Mouse (Mus musculus) megakaryocyte, adult 5-6 weeks (primary cell): ENCODE data around the gene Atp6v0e. TPM values are rescaled to one million over a fixed set of nuclear protein-coding genes. Genes with fewer than 3 reads are reported as not detected.

Source experiments
- ATAC-seq: 2 replicates; pipeline ENCODE4 v1.8.0; 2016; ENCODE audit warnings: mild to moderate bottlenecking, inconsistent platforms; ENCODE audit not compliant: poor library complexity, severe bottlenecking
- total RNA-seq, 2 experiments: library from RNA; stranded (forward) in 1 of 2; stranded (reverse) in 1 of 2; fragments of 153-499, 151-499 nt in 1 of 2; fragments of 221-1000, 200-1000 nt in 1 of 2; gene quantifications; 2 replicates each; pipeline versions ENCODE4 v1.2.3 to v1.2.4; 2015 to 2017

Atp6v0e gene
- total RNA-seq, 2 experiments from 2014 or later: 336 to 571 TPM

DNA sequence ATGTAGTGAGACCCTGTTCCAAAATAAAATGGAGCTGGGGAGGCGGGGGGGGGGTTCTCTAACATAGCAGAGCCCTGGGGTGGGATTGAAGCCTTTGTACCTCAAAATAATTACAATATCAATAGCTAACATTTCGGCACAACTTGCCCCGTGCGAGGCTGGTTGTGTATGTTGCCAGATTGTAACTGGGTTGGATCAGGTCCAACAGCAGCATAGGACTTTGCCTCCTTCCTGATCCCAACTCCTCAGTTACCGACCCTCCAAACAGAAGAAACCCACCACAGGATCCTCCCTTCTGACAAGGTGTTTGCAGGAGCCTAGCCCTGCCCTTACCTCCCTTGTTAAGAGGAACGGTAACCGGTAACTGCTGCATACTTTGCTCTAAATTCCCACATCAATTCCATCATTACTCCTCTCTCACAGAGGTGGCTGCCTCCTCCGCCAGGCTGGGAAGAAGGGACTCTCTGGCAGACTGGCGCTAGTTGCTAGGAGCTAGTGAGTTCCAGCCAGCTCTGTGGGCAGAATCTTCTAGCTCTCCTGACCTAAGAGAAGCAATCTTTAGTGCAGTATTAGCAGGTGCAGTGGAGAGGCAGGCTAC is 46.1 kb downstream of the Atp6v0e start:
- no peak for ATAC-seq

DNA sequence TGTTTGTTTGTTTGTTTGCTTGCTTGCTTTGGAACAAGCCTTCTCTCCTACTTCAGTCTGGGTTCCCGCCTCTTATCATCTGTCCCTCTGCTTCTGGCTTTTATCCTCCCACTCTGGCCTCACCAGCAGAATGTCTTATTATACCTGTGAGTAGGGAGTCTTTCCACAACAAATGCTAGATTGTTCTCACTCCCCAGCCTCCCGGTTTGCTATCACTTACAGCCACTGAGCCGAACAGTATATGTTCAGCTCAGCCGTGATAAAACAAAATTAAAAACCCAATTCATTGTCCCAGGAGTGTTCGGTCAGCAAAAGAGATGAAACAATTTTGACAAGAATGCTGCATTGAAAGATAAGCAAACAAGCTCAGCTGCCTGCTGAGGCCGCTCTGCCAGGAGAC is 47.0 kb downstream of the Atp6v0e start:
- no peak for ATAC-seq

DNA sequence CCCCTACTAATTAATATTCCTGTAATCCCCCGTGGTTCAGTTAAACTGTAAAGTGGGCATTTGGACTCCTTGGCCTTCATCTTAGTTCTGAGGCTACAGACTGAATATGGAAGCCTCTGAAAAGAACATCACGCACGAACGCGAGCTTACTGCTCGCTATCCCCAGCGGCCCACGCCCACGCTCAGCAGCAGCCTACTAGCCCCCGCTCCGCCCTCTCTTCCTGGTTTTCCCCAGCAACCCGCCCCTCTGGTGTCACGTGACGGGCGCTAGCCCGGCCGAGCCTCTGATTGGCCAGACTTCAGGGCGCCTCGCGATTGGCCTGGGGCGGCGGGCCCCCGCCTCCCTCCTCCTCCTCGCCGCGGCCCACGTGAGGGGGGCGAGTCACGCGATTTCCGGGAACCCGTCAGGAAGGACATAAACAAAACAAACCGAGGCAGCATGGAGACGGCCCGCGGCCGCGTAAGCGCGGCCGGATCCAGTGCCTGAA is 52.3 kb downstream of the Atp6v0e start, which contains the start of gene Crebrf:
Crebrf (plus strand) TSS at position 380 of the 488 bp plus-strand sequence.
- peak; percentile 84 for ATAC-seq

DNA sequence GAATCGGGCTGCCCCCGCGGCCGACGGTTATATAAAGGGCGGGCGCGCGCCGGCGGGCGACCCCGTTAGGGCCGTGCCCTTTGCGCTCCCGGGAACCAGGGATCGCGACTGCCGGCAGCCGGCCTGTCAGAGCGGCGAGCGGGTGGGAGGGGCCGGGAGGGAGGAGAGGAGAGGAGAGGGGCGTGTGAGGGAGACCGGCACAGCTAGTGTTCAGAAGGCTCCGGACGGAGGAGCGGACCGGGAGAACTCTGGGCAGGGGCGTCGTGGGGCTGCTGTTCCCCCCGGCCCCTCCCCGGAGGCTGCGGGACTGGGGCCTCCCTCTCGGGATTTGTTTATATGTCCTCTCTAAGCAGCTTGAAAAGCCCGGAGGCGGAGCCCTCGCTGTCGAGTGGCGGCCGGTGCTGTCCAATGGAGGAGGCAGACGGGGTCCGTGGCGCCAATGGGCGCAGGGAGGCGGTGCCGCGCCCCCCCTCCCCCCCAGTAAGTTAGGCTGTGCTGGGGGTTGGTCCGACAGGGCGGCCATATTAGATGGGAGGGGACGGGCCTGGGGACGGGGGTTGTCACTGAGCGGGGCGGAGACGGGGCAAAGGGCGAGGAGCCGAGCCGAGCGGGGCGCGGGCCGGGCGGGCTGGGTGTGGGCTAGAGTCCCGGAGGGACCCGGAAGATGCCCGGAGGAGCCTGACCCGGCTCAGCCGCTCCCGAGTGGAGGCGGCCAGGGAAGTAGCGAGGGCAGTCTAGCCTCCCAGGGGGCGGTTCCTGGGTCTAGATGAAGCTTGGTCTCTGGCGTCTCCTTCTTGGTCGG is 53.1 kb downstream of the Atp6v0e start:
- peak; percentile 89 for ATAC-seq

DNA sequence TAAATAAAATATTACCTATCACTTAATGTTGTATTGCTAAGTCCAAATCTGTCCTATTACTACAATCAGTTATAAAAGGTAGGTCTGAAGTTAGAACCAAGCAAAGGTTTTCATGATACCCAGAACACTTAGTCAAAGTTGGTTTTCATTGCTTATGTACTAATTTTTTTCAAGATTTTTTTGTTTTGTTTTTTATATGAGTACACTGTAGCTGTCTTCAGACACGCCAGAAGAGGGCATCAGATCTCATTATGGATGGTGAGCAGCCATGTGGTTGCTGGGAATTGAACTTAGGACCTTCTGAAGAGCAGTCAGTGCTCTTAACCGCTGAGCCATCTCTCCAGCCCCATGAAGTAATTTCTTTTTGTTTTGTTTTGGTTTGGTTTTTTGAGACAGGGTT is 54.8 kb downstream of the Atp6v0e start:
- ATAC-seq: no peak

DNA sequence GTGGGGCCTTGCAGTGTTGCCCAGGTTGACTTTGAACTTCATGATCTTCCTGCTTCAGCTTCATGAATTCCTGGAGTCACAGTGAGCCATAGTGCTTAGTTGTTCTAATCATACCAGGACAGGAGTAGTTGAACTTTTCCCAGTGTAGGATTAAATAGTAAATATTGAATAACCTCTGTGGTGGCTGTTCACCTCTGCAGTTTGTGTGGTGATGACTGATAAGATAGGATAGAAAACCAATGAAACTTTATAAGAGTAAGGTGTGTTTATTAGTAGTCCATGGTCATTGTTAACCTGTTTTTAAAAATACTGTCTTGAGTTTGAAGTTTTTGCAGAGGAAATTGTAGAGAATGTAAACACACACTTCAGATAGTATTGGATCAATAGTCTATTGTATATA is 56.4 kb downstream of the Atp6v0e start:
- ATAC-seq: no peak

DNA sequence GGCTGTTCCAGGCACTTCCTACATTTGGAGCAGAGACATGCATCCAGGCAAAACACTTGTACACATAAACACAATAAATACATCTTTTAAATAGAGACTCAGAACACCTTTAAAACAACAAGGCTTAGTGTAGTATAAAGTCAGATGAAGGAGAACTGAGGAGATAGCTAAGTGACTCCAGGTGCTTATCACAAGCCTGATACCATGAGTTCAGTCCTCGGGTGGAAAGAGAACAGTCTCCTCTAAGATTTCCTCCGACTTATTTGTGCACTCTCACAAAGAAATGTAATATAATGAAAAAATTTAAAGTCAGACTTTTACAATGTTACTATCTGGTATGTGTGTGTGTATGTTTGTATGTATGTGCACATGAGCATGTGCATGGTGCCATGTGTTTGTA is 58.8 kb downstream of the Atp6v0e start:
- no peak for ATAC-seq

DNA sequence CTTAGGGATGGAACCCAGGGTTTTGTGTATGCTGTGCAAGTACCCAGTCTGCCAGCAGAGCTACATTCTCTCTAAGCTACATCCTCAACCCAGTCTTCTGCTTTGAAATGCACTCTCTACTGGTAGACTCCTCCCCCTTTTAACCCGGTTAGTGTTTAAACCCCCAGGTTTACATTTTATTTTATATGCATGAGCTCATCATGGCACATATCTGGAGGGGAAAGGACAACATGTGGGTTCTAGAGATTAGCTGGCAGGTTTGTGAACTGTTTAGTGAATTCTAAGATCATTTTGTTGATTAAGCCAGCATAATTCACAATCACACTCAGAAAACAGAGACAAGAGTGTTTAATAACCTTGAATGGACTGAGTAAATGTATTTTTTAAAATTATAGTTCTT is 61.8 kb downstream of the Atp6v0e start:
- ATAC-seq: no peak

DNA sequence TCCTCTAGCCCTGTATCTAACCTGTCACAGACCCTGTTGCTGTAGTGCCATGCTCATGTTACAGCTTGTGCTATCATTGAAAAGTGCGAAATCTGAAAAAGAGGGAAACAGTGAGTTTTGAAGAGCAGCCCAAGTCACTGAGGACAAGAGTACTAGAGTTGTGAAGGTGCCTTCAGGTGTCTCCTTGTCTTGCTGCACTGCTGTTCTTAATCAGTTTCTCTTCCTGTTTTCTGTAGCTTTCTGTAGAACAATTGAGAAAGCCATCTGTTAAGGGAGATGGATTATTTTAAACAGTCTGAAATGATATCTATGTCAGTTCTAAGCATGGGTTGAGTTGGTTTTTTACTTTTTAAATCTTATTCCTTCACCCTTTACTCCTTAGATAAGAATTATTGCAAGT is 63.6 kb downstream of the Atp6v0e start:
- no peak for ATAC-seq

DNA sequence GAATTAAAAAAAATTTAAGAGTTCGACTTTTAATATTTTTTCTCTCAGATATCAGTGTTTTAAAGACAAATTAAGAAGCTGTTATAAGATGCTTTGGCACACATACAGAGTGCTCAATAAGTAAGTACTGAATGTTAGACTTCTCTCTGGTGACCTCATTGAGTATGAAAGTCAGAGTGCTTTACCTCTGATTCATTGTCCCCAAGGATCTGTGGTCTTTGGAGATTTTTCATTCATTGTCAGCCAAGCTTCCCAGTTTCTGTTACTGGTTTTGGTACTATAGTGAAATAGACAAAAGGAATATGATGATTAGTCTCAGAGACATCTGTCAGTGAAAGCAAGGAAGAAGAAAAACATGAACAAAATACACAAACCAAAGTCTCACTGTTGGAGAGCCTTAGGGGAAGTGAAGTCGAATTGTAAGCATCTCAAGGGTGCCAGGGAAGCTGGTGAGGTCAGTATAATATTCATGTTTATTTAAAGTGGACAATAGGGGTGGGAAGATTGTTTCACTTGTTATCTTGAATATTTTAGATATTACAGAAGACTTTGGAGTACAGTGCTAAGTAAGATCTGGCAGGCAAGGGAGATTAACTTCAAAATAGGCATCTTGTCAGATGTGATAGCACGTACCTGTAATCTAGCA is 64.2 kb downstream of the Atp6v0e start:
- no peak for ATAC-seq

DNA sequence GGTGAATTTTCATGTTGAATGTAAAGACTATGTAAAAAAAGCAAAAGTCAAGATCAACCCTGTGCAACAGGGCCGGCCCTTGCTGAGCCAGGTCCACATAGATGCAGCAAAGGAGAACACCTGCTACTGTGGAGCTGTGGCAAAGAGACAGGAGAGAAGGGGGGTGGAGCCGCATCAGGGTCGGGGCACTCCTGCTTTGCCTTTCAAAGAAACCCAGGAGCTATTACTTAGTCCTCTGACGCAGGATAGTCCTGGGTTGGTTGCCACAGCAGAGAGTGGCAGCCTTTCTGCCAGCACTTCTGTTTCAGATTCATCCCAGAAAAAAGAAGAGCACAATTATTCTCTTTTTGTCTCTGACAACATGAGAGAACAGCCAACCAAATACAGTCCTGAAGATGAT is 79.5 kb downstream of the Atp6v0e start:
- no peak for ATAC-seq

DNA sequence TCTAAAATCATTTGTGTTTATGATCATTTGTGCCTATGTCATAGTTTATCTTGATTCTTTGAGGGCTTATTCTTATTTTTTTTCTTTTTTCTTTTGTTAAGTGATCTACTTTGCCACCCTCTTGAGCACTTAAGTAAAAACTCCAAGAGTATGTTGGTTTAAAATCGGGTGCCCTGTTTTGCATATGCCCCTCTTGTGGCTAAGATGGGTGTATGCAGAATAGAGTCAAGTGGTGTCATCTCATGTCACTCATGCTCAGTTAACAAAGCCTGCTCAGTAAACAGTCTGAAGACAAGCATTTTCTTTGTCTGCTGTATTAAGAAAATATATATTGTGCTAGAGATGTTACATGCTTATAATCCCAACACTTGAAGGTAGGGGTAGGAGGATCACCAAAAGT is 80.3 kb downstream of the Atp6v0e start:
- ATAC-seq: no peak

Other genes starting within 250 kb of the Atp6v0e start
- gene Neurl1b, start 248.4 kb upstream of the Atp6v0e start, total RNA-seq (2015): 6.8 and 8.5 TPM in 2 replicates
- 6.9 and 8.6 TPM in 2 replicates for gene Neurl1b, start 248.4 kb upstream of the Atp6v0e start, total RNA-seq (2017)
- gene Ergic1, start 101.7 kb upstream of the Atp6v0e start, total RNA-seq (2015): 18.9 and 22.1 TPM in 2 replicates
- gene Ergic1, start 101.7 kb upstream of the Atp6v0e start, total RNA-seq (2017): 9.6 and 16.3 TPM in 2 replicates
- gene Dusp1, start 101.1 kb upstream of the Atp6v0e start, total RNA-seq (2015): 265 and 280 TPM in 2 replicates
- 58.9 and 72.1 TPM in 2 replicates for gene Dusp1, start 101.1 kb upstream of the Atp6v0e start, total RNA-seq (2017)
- 24.7 and 31.2 TPM in 2 replicates for gene Crebrf, start 52.4 kb downstream of the Atp6v0e start, total RNA-seq (2015)
- 30.1 and 39.5 TPM in 2 replicates for gene Crebrf, start 52.4 kb downstream of the Atp6v0e start, total RNA-seq (2017)
- 18.8 and 20.2 TPM in 2 replicates for gene Bnip1, start 117.8 kb downstream of the Atp6v0e start, total RNA-seq (2015)
- 22.0 and 31.9 TPM in 2 replicates for gene Bnip1, start 117.8 kb downstream of the Atp6v0e start, total RNA-seq (2017)
- gene Nkx2-5, start 181.8 kb downstream of the Atp6v0e start, total RNA-seq (2015): not detected in 2 replicates
- gene Nkx2-5, start 181.8 kb downstream of the Atp6v0e start, total RNA-seq (2017): not detected in 2 replicates